Mouse (Mus musculus): Measurements from ENCODE around the gene Actn1.

- TF ChIP-seq CTCF (IDR thresholded peaks at IDR 0.05; ENCODE audit: borderline replicate concordance, insufficient read depth, low read length) (no peak), POLR2A (IDR thresholded peaks at IDR 0.05; ENCODE audit: low read depth, low read length) (no peak)
Measured at GRCm38 (mm10) chr12:80167321-80167720, 92.8 kb downstream of the Actn1 start.
